Mouse (Mus musculus) midbrain, postnatal 0 days (tissue): ENCODE measurements around the gene Stim2. TPM values are rescaled to one million over a fixed set of nuclear protein-coding genes. Genes with fewer than 3 reads are reported as not detected.

ENCODE experiments used
- ATAC-seq: fragments of 200-750 bp; cut with Nextera tagmentation; 2 replicates; pipeline ENCODE4 v1.8.0; 2017; ENCODE audit warnings: moderate number of reproducible peaks, mild to moderate bottlenecking, moderate TSS enrichment, moderate library complexity; ENCODE audit not compliant: low FRiP score
- DNase-seq: peaks from one replicate; pipeline ENCODE4 v3.0.0-alpha.2; 2015; ENCODE audit warnings: low spot score
- H3K27ac ChIP-seq: fragments of 300-500 bp; sonication (generic); 2 replicates; pipeline ENCODE4 v1.5.1; 2014; ENCODE audit warnings: low read depth, mild to moderate bottlenecking, low read length, mixed read lengths
- H3K27me3 ChIP-seq: fragments of 300-500 bp; sonication (generic); 2 replicates; pipeline ENCODE4 v1.6.1; 2014; ENCODE audit warnings: low read length, control low read depth, mixed read lengths; ENCODE audit not compliant: insufficient read depth
- H3K36me3 ChIP-seq: fragments of 300-500 bp; sonication (generic); 2 replicates; pipeline ENCODE4 v1.6.1; 2014; ENCODE audit warnings: low read length, control low read depth, mixed read lengths; ENCODE audit not compliant: insufficient read depth
- H3K4me1 ChIP-seq: fragments of 300-500 bp; sonication (generic); 2 replicates; pipeline ENCODE4 v1.6.1; 2014; ENCODE audit warnings: mild to moderate bottlenecking, control low read depth, antibody characterized with exemption, low read length, mixed read lengths; ENCODE audit not compliant: insufficient read depth
- H3K4me2 ChIP-seq: fragments of 300-500 bp; sonication (generic); 2 replicates; pipeline ENCODE4 v1.6.1; 2014; ENCODE audit warnings: low read depth, mild to moderate bottlenecking, low read length, mixed read lengths; ENCODE audit not compliant: poor library complexity, severe bottlenecking
- H3K4me3 ChIP-seq: fragments of 300-500 bp; sonication (generic); 2 replicates; pipeline ENCODE4 v1.5.1; 2014; ENCODE audit warnings: low read depth, mild to moderate bottlenecking, low read length, moderate library complexity
- H3K9ac ChIP-seq: fragments of 300-500 bp; sonication (generic); replicated peaks from 2 replicates; pipeline ENCODE4 v1.6.1; 2014; ENCODE audit warnings: mild to moderate bottlenecking, low read length, moderate library complexity, mixed read lengths; ENCODE audit not compliant: poor library complexity, severe bottlenecking
- H3K9me3 ChIP-seq: fragments of 300-500 bp; sonication (generic); 2 replicates; pipeline ENCODE4 v1.6.1; 2016; ENCODE audit warnings: low read length, control low read depth
- CTCF ChIP-seq: IDR thresholded peaks from 2 replicates; pipeline ENCODE4 v1.5.1; 2016; ENCODE audit warnings: antibody characterized with exemption, mild to moderate bottlenecking
- WGBS: fragments of 180-500 bp; shearing (Covaris S2); extraction: QIAGEN DNeasy Blood & Tissue Kit; methylation state at CpG from one replicate; pipeline ENCODE4 v1.1.7; 2014; 5-methylcytosine and 5-hydroxymethylcytosine counted together
- polyA plus RNA-seq: library from polyadenylated mRNA; unstranded; fragments of >200 nt; fragmentation: Nextera tagmentation; extraction: Ambion mirVana; gene quantifications from 2 replicates; pipeline ENCODE4 v1.2.1, GENCODE M21; 2015
- total RNA-seq: library from RNA; depleted of rRNA; stranded (reverse); fragments of >200 nt; gene quantifications from 2 replicates; pipeline ENCODE4 v1.2.3, GENCODE M21; 2014

The Stim2 gene
- total and polyA plus RNA-seq, 2 experiments from 2014 or later: 29.2 to 34.9 TPM

- Histone ChIP-seq H3K36me3 (no peaks in the 10 kb centered on the region), H3K27me3 (no peaks in the 10 kb centered on the region), H3K9ac (no peak overlapping the region), H3K27ac (no peak overlapping the region), H3K4me2 (no peak overlapping the region), H3K4me3 (no peak overlapping the region), H3K9me3 (no peaks in the 10 kb centered on the region), H3K4me1 (no peaks in the 10 kb centered on the region)
- no peak for TF ChIP-seq CTCF
- DNase-seq (no peak), ATAC-seq (no peak)
- WGBS: 61% methylated on average over 3 of the region's 3 CpGs
These were observed 26.3 kb downstream of the Stim2 start for GRCm38 (mm10) chr5:54024610-54025009.

GRCm38 (mm10) chr5:54025630-54026029, 27.3 kb downstream of the Stim2 start:
- H3K9ac ChIP-seq: no peak overlapping the region
- H3K9me3 ChIP-seq: no peaks in the 10 kb centered on the region
- no peak for TF ChIP-seq CTCF
- no peak overlapping the region for H3K4me2 ChIP-seq
- ATAC-seq (no peak), DNase-seq (no peak)
- 96% methylated on average over 2 of the region's 2 CpGs for WGBS
- H3K4me3 ChIP-seq: no peak overlapping the region
- H3K27me3 ChIP-seq: no peaks in the 10 kb centered on the region
- no peaks in the 10 kb centered on the region for H3K36me3 ChIP-seq
- H3K4me1 ChIP-seq: no peaks in the 10 kb centered on the region
- no peak overlapping the region for H3K27ac ChIP-seq

- H3K4me1 ChIP-seq: no peaks in the 10 kb centered on the region
- no peak for TF ChIP-seq CTCF
- H3K9ac ChIP-seq: no peak overlapping the region
- H3K27ac ChIP-seq: no peak overlapping the region
- 93% methylated on average over 5 of the region's 5 CpGs for WGBS
- H3K27me3 ChIP-seq: no peaks in the 10 kb centered on the region
- DNase-seq: no peak
- no peaks in the 10 kb centered on the region for H3K9me3 ChIP-seq
- no peaks in the 10 kb centered on the region for H3K36me3 ChIP-seq
- no peak overlapping the region for H3K4me2 ChIP-seq
- no peak overlapping the region for H3K4me3 ChIP-seq
- no peak for ATAC-seq
These were observed 34.9 kb downstream of the Stim2 start for GRCm38 (mm10) chr5:54033217-54033616.

GRCm38 (mm10) chr5:54034680-54035079, 36.4 kb downstream of the Stim2 start:
- Histone ChIP-seq H3K4me1 (no peaks in the 10 kb centered on the region), H3K36me3 (no peaks in the 10 kb centered on the region), H3K27ac (no peak overlapping the region), H3K9ac (no peak overlapping the region), H3K27me3 (no peaks in the 10 kb centered on the region), H3K4me3 (no peak overlapping the region), H3K4me2 (no peak overlapping the region), H3K9me3 (no peaks in the 10 kb centered on the region)
- WGBS: 86% methylated on average over 1 of the region's 1 CpGs
- DNase-seq (no peak), ATAC-seq (no peak)
- TF ChIP-seq CTCF: no peak

- WGBS: 78% methylated on average over 4 of the region's 4 CpGs
- Histone ChIP-seq H3K27ac (no peak overlapping the region), H3K36me3 (no peaks in the 10 kb centered on the region), H3K9me3 (no peaks in the 10 kb centered on the region), H3K4me2 (no peak overlapping the region), H3K4me3 (no peak overlapping the region), H3K4me1 (no peaks in the 10 kb centered on the region), H3K9ac (no peak overlapping the region), H3K27me3 (no peaks in the 10 kb centered on the region)
- DNase-seq (no peak), ATAC-seq (no peak)
- TF ChIP-seq CTCF: no peak
These were observed 40.3 kb downstream of the Stim2 start for GRCm38 (mm10) chr5:54038615-54039014.

GRCm38 (mm10) chr5:54040527-54040926, 42.2 kb downstream of the Stim2 start:
- WGBS: 85% methylated on average over 8 of the region's 8 CpGs

More at GRCm38 (mm10) chr5:54040527-54040926, 42.2 kb downstream of the Stim2 start:
- no peak for TF ChIP-seq CTCF
- Histone ChIP-seq H3K4me1 (no peaks in the 10 kb centered on the region), H3K9me3 (no peaks in the 10 kb centered on the region), H3K4me2 (no peak overlapping the region), H3K27me3 (no peaks in the 10 kb centered on the region), H3K36me3 (no peaks in the 10 kb centered on the region), H3K9ac (no peak overlapping the region), H3K4me3 (no peak overlapping the region), H3K27ac (no peak overlapping the region)
- DNase-seq (no peak), ATAC-seq (no peak)
